Mouse (Mus musculus) heart, embryonic 11.5 days (tissue): ENCODE data around the gene AU022252. TPM values are rescaled to one million over a fixed set of nuclear protein-coding genes. Genes with fewer than 3 reads are reported as not detected.

Source experiments
- ATAC-seq: fragments of 200-750 bp; cut with Nextera tagmentation; replicated peaks from 2 replicates; pipeline ENCODE4 v1.8.0; 2017; ENCODE audit warnings: moderate library complexity; ENCODE audit not compliant: insufficient number of reproducible peaks, low FRiP score, low TSS enrichment
- H3K27ac ChIP-seq: fragments of 300-500 bp; sonication (generic); 2 replicates; pipeline ENCODE4 v1.5.1; 2014; ENCODE audit warnings: mild to moderate bottlenecking, low read depth, low read length
- H3K27me3 ChIP-seq: fragments of 300-500 bp; sonication (generic); 2 replicates; pipeline ENCODE4 v1.6.1; 2014; ENCODE audit warnings: mild to moderate bottlenecking, low read length, mixed read lengths; ENCODE audit not compliant: control insufficient read depth, insufficient read depth
- H3K36me3 ChIP-seq: fragments of 300-500 bp; sonication (generic); 2 replicates; pipeline ENCODE4 v1.6.1; 2014; ENCODE audit warnings: mild to moderate bottlenecking, low read length, moderate library complexity, mixed read lengths; ENCODE audit not compliant: control insufficient read depth, insufficient read depth
- H3K4me1 ChIP-seq: fragments of 300-500 bp; sonication (generic); 2 replicates; pipeline ENCODE4 v1.6.1; 2014; ENCODE audit warnings: low read length; ENCODE audit not compliant: control insufficient read depth, insufficient read depth
- H3K4me2 ChIP-seq: fragments of 300-500 bp; sonication (generic); 2 replicates; pipeline ENCODE4 v1.6.1; 2014; ENCODE audit warnings: mild to moderate bottlenecking, moderate library complexity
- H3K4me3 ChIP-seq: fragments of 300-500 bp; sonication (generic); 2 replicates; pipeline ENCODE4 v1.5.1; 2014; ENCODE audit warnings: low read depth, low read length
- H3K9ac ChIP-seq: fragments of 300-500 bp; sonication (generic); 2 replicates; pipeline ENCODE4 v1.6.1; 2014; ENCODE audit warnings: mild to moderate bottlenecking, low read depth, low read length, moderate library complexity
- H3K9me3 ChIP-seq: fragments of 300-500 bp; sonication (generic); replicated peaks from 2 replicates; pipeline ENCODE4 v1.6.1; 2016; ENCODE audit warnings: low read length; ENCODE audit not compliant: control insufficient read depth
- WGBS: fragments of 180-500 bp; shearing (Covaris S2); extraction: QIAGEN DNeasy Blood & Tissue Kit; methylation state at CpG from one replicate; pipeline ENCODE4 v1.1.7; 2014; ENCODE audit not compliant: insufficient replicate concordance; 5-methylcytosine and 5-hydroxymethylcytosine counted together
- polyA plus RNA-seq: library from polyadenylated mRNA; unstranded; fragments of >200 nt; fragmentation: Nextera tagmentation; extraction: Ambion mirVana; gene quantifications from 2 replicates; pipeline ENCODE4 v1.2.1, GENCODE M21; 2014

Gene AU022252
- polyA plus RNA-seq, 1 experiment from 2014 or later, result 34.7 TPM

GRCm38 (mm10) chr4:119247462-119248235 is 15.1 kb upstream of the AU022252 start:
- Histone ChIP-seq H3K9me3 (no peaks in the 10 kb centered on the region), H3K9ac (no peak overlapping the region), H3K27ac (no peak overlapping the region), H3K36me3 (no peaks in the 10 kb centered on the region; the same call in 1 of the 2 replicates), H3K4me2 (no peak overlapping the region), H3K4me3 (no peak overlapping the region), H3K4me1 (no peaks in the 10 kb centered on the region), H3K27me3 (no peaks in the 10 kb centered on the region)
- ATAC-seq, result peak; percentile 41; the same call in 1 of the 2 replicates
- WGBS, result 39% methylated on average over 13 of the region's 13 CpGs

GRCm38 (mm10) chr4:119246688-119247225 is 14.2 kb upstream of the AU022252 start:
- H3K9ac ChIP-seq, result no peak overlapping the region
- WGBS, result 75% methylated on average over 14 of the region's 14 CpGs
- ATAC-seq, result no peak

GRCm38 (mm10) chr4:119245961-119246360 is 13.4 kb upstream of the AU022252 start:
- peaks cover 5% of the 10 kb centered on the region; the same call in 1 of the 2 replicates for H3K4me1 ChIP-seq
- WGBS, result 89% methylated on average over 9 of the region's 9 CpGs

More at GRCm38 (mm10) chr4:119246688-119247225, 14.2 kb upstream of the AU022252 start:
- H3K4me1 ChIP-seq, result peaks cover 3% of the 10 kb centered on the region; the same call in 1 of the 2 replicates
- no peaks in the 10 kb centered on the region for H3K27me3 ChIP-seq
- H3K9me3 ChIP-seq, result no peaks in the 10 kb centered on the region
- H3K36me3 ChIP-seq, result no peaks in the 10 kb centered on the region; the same call in 1 of the 2 replicates
- no peak overlapping the region for H3K4me2 ChIP-seq
- no peak overlapping the region for H3K27ac ChIP-seq
- no peak overlapping the region for H3K4me3 ChIP-seq

GRCm38 (mm10) chr4:119245556-119245955 is 13.0 kb upstream of the AU022252 start:
- H3K27ac ChIP-seq, result no peak overlapping the region
- no peak overlapping the region for H3K4me2 ChIP-seq
- ATAC-seq, result no peak
- H3K9ac ChIP-seq, result no peak overlapping the region
- H3K27me3 ChIP-seq, result no peaks in the 10 kb centered on the region
- H3K36me3 ChIP-seq, result peaks cover 3% of the 10 kb centered on the region; the same call in 1 of the 2 replicates
- no peak overlapping the region for H3K4me3 ChIP-seq
- H3K9me3 ChIP-seq, result no peaks in the 10 kb centered on the region
- H3K4me1 ChIP-seq, result peaks cover 5% of the 10 kb centered on the region; the same call in 1 of the 2 replicates
- WGBS, result 50% methylated on average over 7 of the region's 7 CpGs

More at GRCm38 (mm10) chr4:119245961-119246360, 13.4 kb upstream of the AU022252 start:
- Histone ChIP-seq H3K36me3 (no peaks in the 10 kb centered on the region; the same call in 1 of the 2 replicates), H3K9me3 (no peaks in the 10 kb centered on the region), H3K4me3 (no peak overlapping the region), H3K27ac (no peak overlapping the region), H3K27me3 (no peaks in the 10 kb centered on the region), H3K9ac (no peak overlapping the region), H3K4me2 (no peak overlapping the region)
- no peak for ATAC-seq

GRCm38 (mm10) chr4:119244468-119245240 is 12.1 kb upstream of the AU022252 start:
- H3K4me1 ChIP-seq, result peaks cover 5% of the 10 kb centered on the region; the same call in 1 of the 2 replicates
- H3K27me3 ChIP-seq, result no peaks in the 10 kb centered on the region
- no peak overlapping the region for H3K9ac ChIP-seq
- H3K4me3 ChIP-seq, result no peak overlapping the region
- H3K4me2 ChIP-seq, result no peak overlapping the region
- no peak overlapping the region for H3K27ac ChIP-seq
- ATAC-seq, result no peak
- 68% methylated on average over 22 of the region's 22 CpGs for WGBS
- H3K36me3 ChIP-seq, result peaks cover 5% of the 10 kb centered on the region; the same call in 1 of the 2 replicates
- no peaks in the 10 kb centered on the region for H3K9me3 ChIP-seq

GRCm38 (mm10) chr4:119242571-119242970 is 10.1 kb upstream of the AU022252 start:
- H3K9ac ChIP-seq, result no peak overlapping the region
- H3K4me2 ChIP-seq, result no peak overlapping the region
- 89% methylated on average over 12 of the region's 12 CpGs for WGBS
- H3K36me3 ChIP-seq, result peaks cover 5% of the 10 kb centered on the region; the same call in 1 of the 2 replicates
- no peaks in the 10 kb centered on the region for H3K9me3 ChIP-seq
- H3K27me3 ChIP-seq, result no peaks in the 10 kb centered on the region
- H3K27ac ChIP-seq, result no peak overlapping the region
- H3K4me3 ChIP-seq, result no peak overlapping the region
- ATAC-seq, result no peak
- peaks cover 5% of the 10 kb centered on the region; the same call in 1 of the 2 replicates for H3K4me1 ChIP-seq

- Histone ChIP-seq H3K4me1 (peaks cover 5% of the 10 kb centered on the region; the same call in 1 of the 2 replicates), H3K4me2 (no peak overlapping the region), H3K36me3 (peaks cover 5% of the 10 kb centered on the region), H3K9ac (no peak overlapping the region), H3K9me3 (no peaks in the 10 kb centered on the region), H3K27me3 (no peaks in the 10 kb centered on the region), H3K4me3 (no peak overlapping the region), H3K27ac (no peak overlapping the region)
- ATAC-seq, result no peak
- WGBS, result 79% methylated on average over 14 of the region's 14 CpGs
Measured at GRCm38 (mm10) chr4:119241664-119242063, 9.2 kb upstream of the AU022252 start.

GRCm38 (mm10) chr4:119239181-119239682 is 6.7 kb upstream of the AU022252 start:
- Histone ChIP-seq H3K36me3 (peaks cover 8% of the 10 kb centered on the region), H3K4me3 (no peak overlapping the region), H3K9ac (no peak overlapping the region), H3K4me1 (peaks cover 5% of the 10 kb centered on the region; the same call in 1 of the 2 replicates), H3K27me3 (no peaks in the 10 kb centered on the region), H3K4me2 (no peak overlapping the region; the same call in 1 of the 2 replicates), H3K9me3 (no peaks in the 10 kb centered on the region), H3K27ac (no peak overlapping the region)
- WGBS, result 47% methylated on average over 12 of the region's 12 CpGs
- ATAC-seq, result no peak; the same call in 1 of the 2 replicates
